Mouse (Mus musculus): ENCODE measurements around the gene Il1r1. TPM values are rescaled to one million over a fixed set of nuclear protein-coding genes. Genes with fewer than 3 reads are reported as not detected.

Il1r1 gene
- polyA plus RNA-seq, 1 experiment from 2014 or later: 10.3 TPM

- no peak overlapping the region for H3K4me3 ChIP-seq (replicated peaks)
- H3K27ac ChIP-seq (replicated peaks): no peak overlapping the region
- no peaks in the 10 kb centered on the region for H3K36me3 ChIP-seq
- no peak overlapping the region for H3K9ac ChIP-seq
- no peaks in the 10 kb centered on the region for H3K27me3 ChIP-seq
- no peak for ATAC-seq (ENCODE audit: insufficient number of reproducible peaks, low FRiP score, low TSS enrichment, low read depth)
- no peak overlapping the region for H3K4me2 ChIP-seq (replicated peaks)
- H3K9me3 ChIP-seq (replicated peaks): no peaks in the 10 kb centered on the region
- 86% methylated on average over 4 of the region's 4 CpGs for WGBS
- H3K4me1 ChIP-seq: no peaks in the 10 kb centered on the region
Observed at GRCm38 (mm10) chr1:40213337-40214159, 11.3 kb upstream of the Il1r1 start.

GRCm38 (mm10) chr1:40217521-40217920 lies 7.4 kb upstream of the Il1r1 start:
- Histone ChIP-seq H3K9ac (no peak overlapping the region), H3K4me1 (0 out of 2 replicates have a peak, but pooled peaks cover 2% of the 10 kb centered on the region), H3K4me2 (replicated peaks) (no peak overlapping the region), H3K36me3 (no peaks in the 10 kb centered on the region), H3K4me3 (replicated peaks) (no peak overlapping the region), H3K9me3 (replicated peaks) (no peaks in the 10 kb centered on the region), H3K27me3 (no peaks in the 10 kb centered on the region), H3K27ac (replicated peaks) (no peak overlapping the region)
- no peak for ATAC-seq (ENCODE audit: insufficient number of reproducible peaks, low FRiP score, low TSS enrichment, low read depth)
- WGBS: 81% methylated on average over 5 of the region's 5 CpGs

GRCm38 (mm10) chr1:40218603-40219002 lies 6.3 kb upstream of the Il1r1 start:
- no peak for ATAC-seq (ENCODE audit: insufficient number of reproducible peaks, low FRiP score, low TSS enrichment, low read depth)
- Histone ChIP-seq H3K27ac (replicated peaks) (no peak overlapping the region), H3K9ac (no peak overlapping the region), H3K4me1 (0 out of 2 replicates have a peak, but pooled peaks cover 5% of the 10 kb centered on the region), H3K36me3 (no peaks in the 10 kb centered on the region), H3K4me2 (replicated peaks) (no peak overlapping the region), H3K4me3 (replicated peaks) (no peak overlapping the region), H3K9me3 (replicated peaks) (no peaks in the 10 kb centered on the region), H3K27me3 (no peaks in the 10 kb centered on the region)
- 73% methylated on average over 3 of the region's 3 CpGs for WGBS

GRCm38 (mm10) chr1:40220549-40220948 lies 4.3 kb upstream of the Il1r1 start:
- Histone ChIP-seq H3K4me3 (replicated peaks) (no peak overlapping the region), H3K9me3 (replicated peaks) (no peaks in the 10 kb centered on the region), H3K9ac (no peak overlapping the region), H3K36me3 (no peaks in the 10 kb centered on the region), H3K4me2 (replicated peaks) (no peak overlapping the region), H3K27ac (replicated peaks) (no peak overlapping the region), H3K27me3 (no peaks in the 10 kb centered on the region), H3K4me1 (peaks cover 16% of the 10 kb centered on the region)
- no peak for ATAC-seq (ENCODE audit: insufficient number of reproducible peaks, low FRiP score, low TSS enrichment, low read depth)
- WGBS: 53% methylated on average over 1 of the region's 1 CpGs

GRCm38 (mm10) chr1:40221864-40222263 lies 3.0 kb upstream of the Il1r1 start:
- H3K27ac ChIP-seq (replicated peaks): no peak overlapping the region
- no peak overlapping the region for H3K9ac ChIP-seq

GRCm38 (mm10) chr1:40222680-40223079 lies 2.2 kb upstream of the Il1r1 start:
- Histone ChIP-seq H3K9ac (no peak overlapping the region), H3K36me3 (no peaks in the 10 kb centered on the region), H3K27ac (replicated peaks) (no peak overlapping the region), H3K9me3 (replicated peaks) (no peaks in the 10 kb centered on the region), H3K27me3 (no peaks in the 10 kb centered on the region), H3K4me2 (replicated peaks) (no peak overlapping the region), H3K4me3 (replicated peaks) (no peak overlapping the region), H3K4me1 (peaks cover 16% of the 10 kb centered on the region)
- WGBS: 75% methylated on average over 8 of the region's 8 CpGs
- ATAC-seq (ENCODE audit: insufficient number of reproducible peaks, low FRiP score, low TSS enrichment, low read depth): no peak

More at GRCm38 (mm10) chr1:40221864-40222263, 3.0 kb upstream of the Il1r1 start:
- no peaks in the 10 kb centered on the region for H3K9me3 ChIP-seq (replicated peaks)
- H3K4me2 ChIP-seq (replicated peaks): no peak overlapping the region
- H3K4me1 ChIP-seq: peaks cover 16% of the 10 kb centered on the region
- WGBS: 58% methylated on average over 4 of the region's 4 CpGs
- no peaks in the 10 kb centered on the region for H3K27me3 ChIP-seq
- no peak for ATAC-seq (ENCODE audit: insufficient number of reproducible peaks, low FRiP score, low TSS enrichment, low read depth)
- no peaks in the 10 kb centered on the region for H3K36me3 ChIP-seq
- no peak overlapping the region for H3K4me3 ChIP-seq (replicated peaks)

- Histone ChIP-seq H3K9me3 (replicated peaks) (no peaks in the 10 kb centered on the region), H3K27me3 (no peaks in the 10 kb centered on the region), H3K27ac (replicated peaks) (no peak overlapping the region), H3K4me1 (peaks cover 16% of the 10 kb centered on the region), H3K36me3 (no peaks in the 10 kb centered on the region), H3K9ac (no peak overlapping the region), H3K4me3 (replicated peaks) (no peak overlapping the region), H3K4me2 (replicated peaks) (no peak overlapping the region)
- 94% methylated on average over 2 of the region's 2 CpGs for WGBS
- ATAC-seq (ENCODE audit: insufficient number of reproducible peaks, low FRiP score, low TSS enrichment, low read depth): no peak
Observed at GRCm38 (mm10) chr1:40223591-40223990, 1.3 kb upstream of the Il1r1 start.

- H3K27me3 ChIP-seq: no peaks in the 10 kb centered on the region
- H3K27ac ChIP-seq (replicated peaks): no peak overlapping the region
- H3K4me1 ChIP-seq: peaks cover 16% of the 10 kb centered on the region
- no peaks in the 10 kb centered on the region for H3K9me3 ChIP-seq (replicated peaks)
- no peaks in the 10 kb centered on the region for H3K36me3 ChIP-seq
- H3K4me2 ChIP-seq (replicated peaks): peak overlapping the region; percentile 29; the same call in 1 of the 2 replicates
- ATAC-seq (ENCODE audit: insufficient number of reproducible peaks, low FRiP score, low TSS enrichment, low read depth): no peak
- 70% methylated on average over 2 of the region's 2 CpGs for WGBS
- H3K4me3 ChIP-seq (replicated peaks): no peak overlapping the region
- no peak overlapping the region for H3K9ac ChIP-seq
Observed at GRCm38 (mm10) chr1:40225580-40225979, 700 bp downstream of the Il1r1 start.

- Histone ChIP-seq H3K4me2 (replicated peaks) (no peak overlapping the region), H3K4me1 (peaks cover 19% of the 10 kb centered on the region), H3K9ac (no peak overlapping the region), H3K27ac (replicated peaks) (no peak overlapping the region), H3K9me3 (replicated peaks) (no peaks in the 10 kb centered on the region), H3K36me3 (no peaks in the 10 kb centered on the region), H3K4me3 (replicated peaks) (no peak overlapping the region), H3K27me3 (no peaks in the 10 kb centered on the region)
- WGBS: 79% methylated on average over 3 of the region's 3 CpGs
- ATAC-seq (ENCODE audit: insufficient number of reproducible peaks, low FRiP score, low TSS enrichment, low read depth): no peak
Observed at GRCm38 (mm10) chr1:40229033-40229432, 4.2 kb downstream of the Il1r1 start.

GRCm38 (mm10) chr1:40229771-40230280 lies 4.9 kb downstream of the Il1r1 start:
- Histone ChIP-seq H3K4me3 (replicated peaks) (no peak overlapping the region), H3K9ac (no peak overlapping the region), H3K9me3 (replicated peaks) (no peaks in the 10 kb centered on the region), H3K4me1 (peaks cover 12% of the 10 kb centered on the region), H3K27me3 (no peaks in the 10 kb centered on the region), H3K27ac (replicated peaks) (no peak overlapping the region), H3K36me3 (no peaks in the 10 kb centered on the region), H3K4me2 (replicated peaks) (no peak overlapping the region)
- ATAC-seq (ENCODE audit: insufficient number of reproducible peaks, low FRiP score, low TSS enrichment, low read depth): no peak
- WGBS: 73% methylated on average over 3 of the region's 3 CpGs

GRCm38 (mm10) chr1:40230336-40230735 lies 5.5 kb downstream of the Il1r1 start:
- Histone ChIP-seq H3K36me3 (no peaks in the 10 kb centered on the region), H3K4me1 (peaks cover 7% of the 10 kb centered on the region), H3K4me2 (replicated peaks) (no peak overlapping the region), H3K9ac (no peak overlapping the region), H3K27me3 (no peaks in the 10 kb centered on the region), H3K27ac (replicated peaks) (no peak overlapping the region), H3K9me3 (replicated peaks) (no peaks in the 10 kb centered on the region), H3K4me3 (replicated peaks) (no peak overlapping the region)
- WGBS: 79% methylated on average over 7 of the region's 7 CpGs
- no peak for ATAC-seq (ENCODE audit: insufficient number of reproducible peaks, low FRiP score, low TSS enrichment, low read depth)

GRCm38 (mm10) chr1:40231116-40231515 lies 6.2 kb downstream of the Il1r1 start:
- H3K4me2 ChIP-seq (replicated peaks): no peak overlapping the region
- H3K9ac ChIP-seq: no peak overlapping the region
- no peaks in the 10 kb centered on the region for H3K27me3 ChIP-seq
- H3K4me3 ChIP-seq (replicated peaks): no peak overlapping the region
- H3K36me3 ChIP-seq: no peaks in the 10 kb centered on the region
- H3K27ac ChIP-seq (replicated peaks): no peak overlapping the region
- 85% methylated on average over 3 of the region's 3 CpGs for WGBS
- H3K4me1 ChIP-seq: peaks cover 7% of the 10 kb centered on the region
- ATAC-seq (ENCODE audit: insufficient number of reproducible peaks, low FRiP score, low TSS enrichment, low read depth): no peak
- no peaks in the 10 kb centered on the region for H3K9me3 ChIP-seq (replicated peaks)
